Comparison of ENCODE assay signal across 10 mouse cellular contexts in the genomic region with DNA sequence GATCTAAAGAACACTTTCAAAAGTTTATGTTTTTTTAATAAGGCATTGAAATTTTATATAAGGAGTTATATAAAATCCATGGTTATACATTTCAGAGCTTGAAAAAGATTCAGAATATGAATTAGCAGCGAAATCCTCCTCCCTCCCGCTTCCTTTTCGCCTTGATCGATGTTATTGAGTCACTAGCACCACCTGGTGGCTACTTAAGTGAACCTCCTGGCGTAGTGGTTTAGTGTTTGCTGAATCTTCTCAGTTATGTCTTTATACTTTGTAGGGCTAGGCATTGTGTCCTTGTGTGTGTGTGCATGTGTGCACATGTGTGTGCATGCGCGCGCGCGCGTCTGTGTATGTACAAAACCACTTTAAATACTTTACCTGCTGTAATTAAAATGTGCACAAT. TPM values are rescaled to one million over a fixed set of nuclear protein-coding genes. Genes with fewer than 3 reads are reported as not detected.
A peak's percentile ranks its signal among the peaks of the same experiment; 100 is the strongest.
DNase-seq lines count a peak whose midpoint lies in the region; ATAC-seq and TF ChIP-seq lines count a peak whose summit lies in the region.
"Had no signal": no experiment of that assay in that cellular context is flagged by ENCODE, and none has a peak within 500 bp of the region (broad histone marks: within the 10 kb centered on the region; RNA-seq: fewer than 3 reads in every experiment).

No protein-coding gene starts in this region.

- no peaks in the 10 kb centered on the region for H3K79me2 ChIP-seq in C2C12 (ENCODE audit: control insufficient read depth, insufficient read depth)

- H3K36me3 ChIP-seq in C2C12 (ENCODE audit: control insufficient read depth, insufficient read depth) = no peaks in the 10 kb centered on the region
- no peaks in the 10 kb centered on the region for H3K36me3 ChIP-seq in kidney, embryonic 15.5 days
- no peaks in the 10 kb centered on the region for H3K36me3 ChIP-seq in limb, embryonic 11.5 days (ENCODE audit: control insufficient read depth, insufficient read depth, low read length)
- H3K36me3 ChIP-seq in neural tube, embryonic 15.5 days = no peaks in the 10 kb centered on the region

- no peak for TF ChIP-seq POLR2A in cortical plate, adult 2 months (IDR thresholded peaks at IDR 0.05; ENCODE audit: extremely low read depth, insufficient read depth, low read length)

- H3K4me2 ChIP-seq in kidney, embryonic 15.5 days = no peak overlapping the region
- H3K4me2 ChIP-seq in limb, embryonic 11.5 days (ENCODE audit: low read depth, severe bottlenecking) = no peak overlapping the region
- H3K4me2 ChIP-seq in neural tube, embryonic 15.5 days = no peak overlapping the region

- no peaks in the 10 kb centered on the region for H3K79me3 ChIP-seq in C2C12 (ENCODE audit: low read depth)

- peak; percentile 57 for TF ChIP-seq CTCF in C2C12 (IDR thresholded peaks at IDR 0.05; ENCODE audit: control insufficient read depth, insufficient read depth, insufficient read length)
- TF ChIP-seq CTCF in cortical plate, adult 2 months (IDR thresholded peaks at IDR 0.05; ENCODE audit: extremely low read depth, insufficient read depth, low read length) = peak; percentile 87

- 0 out of 2 replicates have a peak, but pooled peaks have one; percentile 52 for ATAC-seq in kidney, embryonic 15.5 days (replicated peaks; ENCODE audit: low FRiP score)
- ATAC-seq in limb, embryonic 11.5 days (ENCODE audit: insufficient number of reproducible peaks, low FRiP score, low TSS enrichment, low read depth) = no peak
- ATAC-seq in neural tube, embryonic 15.5 days (ENCODE audit: low FRiP score) = peak; percentile 83; the same call in 1 of the 2 replicates
- ATAC-seq in monocyte, adult 5-6 weeks (replicated peaks; ENCODE audit: insufficient number of reproducible peaks, low FRiP score, low TSS enrichment, poor library complexity, severe bottlenecking) = no peak

- H3K27me3 ChIP-seq in C2C12 (ENCODE audit: control insufficient read depth, insufficient read depth, insufficient read length) = no peaks in the 10 kb centered on the region
- H3K27me3 ChIP-seq in kidney, embryonic 15.5 days = 0 out of 2 replicates have a peak, but pooled peaks cover 2% of the 10 kb centered on the region
- H3K27me3 ChIP-seq in limb, embryonic 11.5 days (ENCODE audit: control insufficient read depth, insufficient read depth, low read length) = no peaks in the 10 kb centered on the region
- no peaks in the 10 kb centered on the region for H3K27me3 ChIP-seq in neural tube, embryonic 15.5 days (replicated peaks)

- 6% methylated on average over 11 of the region's 11 CpGs for WGBS in kidney, embryonic 15.5 days
- 12% methylated on average over 11 of the region's 11 CpGs for WGBS in limb, embryonic 11.5 days
- 8% methylated on average over 11 of the region's 11 CpGs for WGBS in neural tube, embryonic 15.5 days

- H3ac ChIP-seq in C2C12 (ENCODE audit: control insufficient read depth, insufficient read length, low read depth) = no peak overlapping the region

- H3K4me1 ChIP-seq in cortical plate, adult 2 months (ENCODE audit: control insufficient read depth, insufficient read depth, low read length) = no peaks in the 10 kb centered on the region
- H3K4me1 ChIP-seq in kidney, embryonic 15.5 days = no peaks in the 10 kb centered on the region
- H3K4me1 ChIP-seq in limb, embryonic 11.5 days (ENCODE audit: control insufficient read depth, insufficient read depth, low read length) = no peaks in the 10 kb centered on the region
- H3K4me1 ChIP-seq in neural tube, embryonic 15.5 days = no peaks in the 10 kb centered on the region

- peak; percentile 77 for DNase-seq in ZHBTc4 (ENCODE audit: low read depth, low spot score)
- peak; percentile 27 for DNase-seq in gastrocnemius, postnatal 14 days
- DNase-seq in limb, embryonic 11.5 days (ENCODE audit: low spot score) = peak; percentile 55

- H3K4me3 ChIP-seq in C2C12 (ENCODE audit: insufficient read depth, poor library complexity, severe bottlenecking) = no peak overlapping the region
- H3K4me3 ChIP-seq in cortical plate, adult 2 months (ENCODE audit: insufficient read depth, low read length) = no peak overlapping the region
- no peak overlapping the region for H3K4me3 ChIP-seq in kidney, embryonic 15.5 days (replicated peaks)
- H3K4me3 ChIP-seq in limb, embryonic 11.5 days (ENCODE audit: low read depth, low read length) = no peak overlapping the region
- H3K4me3 ChIP-seq in neural tube, embryonic 15.5 days (replicated peaks) = no peak overlapping the region

- intact Hi-C loops in gastrocnemius, postnatal 14 days (cut with DNase I; ENCODE audit: low total_unique reads) = loop anchor here (10.0 kb wide), 1 partner anchor 248 kb away; no protein-coding TSS in a partner anchor

- H3K9ac ChIP-seq in kidney, embryonic 15.5 days = no peak overlapping the region
- no peak overlapping the region for H3K9ac ChIP-seq in limb, embryonic 11.5 days (ENCODE audit: low read length)
- H3K9ac ChIP-seq in neural tube, embryonic 15.5 days (replicated peaks) = no peak overlapping the region

- no peaks in the 10 kb centered on the region for H3K9me3 ChIP-seq in kidney, embryonic 15.5 days (replicated peaks)
- H3K9me3 ChIP-seq in limb, embryonic 11.5 days (ENCODE audit: control insufficient read depth, low read length) = no peaks in the 10 kb centered on the region
- no peaks in the 10 kb centered on the region for H3K9me3 ChIP-seq in neural tube, embryonic 15.5 days (replicated peaks)

- H3K27ac ChIP-seq in cortical plate, adult 2 months (ENCODE audit: insufficient read depth, low read length) = no peak overlapping the region
- no peak overlapping the region for H3K27ac ChIP-seq in kidney, embryonic 15.5 days
- H3K27ac ChIP-seq in limb, embryonic 11.5 days (replicated peaks; ENCODE audit: low read depth, low read length) = no peak overlapping the region
- H3K27ac ChIP-seq in neural tube, embryonic 15.5 days (replicated peaks) = no peak overlapping the region

TF ChIP-seq in C2C12, 6 proteins besides CTCF, POLR2A, EP300 and RAD21:
- TF ChIP-seq MYOD1 (IDR thresholded peaks at IDR 0.05; ENCODE audit: control insufficient read depth, insufficient read length, low read depth) (no peak), USF1 (IDR thresholded peaks at IDR 0.05; ENCODE audit: low read depth) (no peak), MAX (IDR thresholded peaks at IDR 0.05) (no peak), CEBPB (IDR thresholded peaks at IDR 0.05; ENCODE audit: low read depth) (no peak), MYOG (IDR thresholded peaks at IDR 0.05; ENCODE audit: control insufficient read depth, extremely low read depth, insufficient read length) (no peak), FOSL1 (IDR thresholded peaks at IDR 0.05; ENCODE audit: insufficient read depth, low read length, poor library complexity, severe bottlenecking) (no peak)

RNA-seq across cellular contexts. Expression of a gene that starts 14.9 kb away (rescaled TPM):
- polyA plus RNA-seq in C2C12 (2012; fragmentation: generic; extraction: Trizol) = not detected
- 0.23 and 0.26 TPM in 2 replicates for polyA plus RNA-seq in cortical plate, adult 2 months (2012; rRNA removed)
- not detected for total RNA-seq in gastrocnemius, postnatal 14 days (2021)
- not detected in 2 replicates for polyA plus RNA-seq in kidney, embryonic 15.5 days (2015; fragmentation: Nextera tagmentation; extraction: Ambion mirVana)
- not detected in 2 replicates for polyA plus RNA-seq in limb, embryonic 11.5 days (2014; fragmentation: Nextera tagmentation; extraction: Ambion mirVana)
- not detected in 2 replicates for polyA plus RNA-seq in neural tube, embryonic 15.5 days (2015; fragmentation: Nextera tagmentation; extraction: Ambion mirVana)
- not detected in 3 replicates for total RNA-seq in monocyte, adult 5-6 weeks (2017)
- polyA plus RNA-seq: heart, embryonic 14.5 days; stomach, embryonic 16.5 days had no signal

RNA-seq across cellular contexts. Expression of a gene that starts 36.0 kb away (rescaled TPM):
- polyA plus RNA-seq in C2C12 (2012; fragmentation: generic; extraction: Trizol) = not detected
- 0.02 TPM in 1 of 2 replicates, not detected in the other for polyA plus RNA-seq in cortical plate, adult 2 months (2012; rRNA removed)
- not detected for total RNA-seq in gastrocnemius, postnatal 14 days (2021)
- not detected in 2 replicates for polyA plus RNA-seq in kidney, embryonic 15.5 days (2015; fragmentation: Nextera tagmentation; extraction: Ambion mirVana)
- polyA plus RNA-seq in limb, embryonic 11.5 days (2014; fragmentation: Nextera tagmentation; extraction: Ambion mirVana) = not detected in 2 replicates
- not detected in 2 replicates for polyA plus RNA-seq in neural tube, embryonic 15.5 days (2015; fragmentation: Nextera tagmentation; extraction: Ambion mirVana)
- not detected in 3 replicates for total RNA-seq in monocyte, adult 5-6 weeks (2017)
- polyA plus RNA-seq: heart, embryonic 14.5 days; stomach, embryonic 16.5 days had no signal

RNA-seq across cellular contexts. Expression of a gene that starts 59.1 kb away (rescaled TPM):
- not detected for polyA plus RNA-seq in C2C12 (2012; fragmentation: generic; extraction: Trizol)
- polyA plus RNA-seq in cortical plate, adult 2 months (2012; rRNA removed) = 0.08 TPM in 1 of 2 replicates, not detected in the other
- total RNA-seq in gastrocnemius, postnatal 14 days (2021) = not detected
- not detected in 2 replicates for polyA plus RNA-seq in kidney, embryonic 15.5 days (2015; fragmentation: Nextera tagmentation; extraction: Ambion mirVana)
- not detected in 2 replicates for polyA plus RNA-seq in limb, embryonic 11.5 days (2014; fragmentation: Nextera tagmentation; extraction: Ambion mirVana)
- not detected in 2 replicates for polyA plus RNA-seq in neural tube, embryonic 15.5 days (2015; fragmentation: Nextera tagmentation; extraction: Ambion mirVana)
- total RNA-seq in monocyte, adult 5-6 weeks (2017) = 0.38 TPM in 1 of 3 replicates, not detected in the others
- polyA plus RNA-seq: heart, embryonic 14.5 days; stomach, embryonic 16.5 days had no signal

Comparison
In these comparisons a context has a peak if more than half of its experiments do, and no peak if none do; other contexts are left out.
1. DNase-seq: peak in every context shown above with its lines; median percentile 77 in ZHBTc4; 55 in limb, embryonic 11.5 days; 27 in gastrocnemius, postnatal 14 days.
2. ATAC-seq: peak in kidney, embryonic 15.5 days (single experiment) and neural tube, embryonic 15.5 days (single experiment); none in limb, embryonic 11.5 days (single experiment) and monocyte, adult 5-6 weeks (single experiment).